Mouse (Mus musculus): ENCODE results near the gene Kif14. TPM values are rescaled to one million over a fixed set of nuclear protein-coding genes. Genes with fewer than 3 reads are reported as not detected.

Kif14 gene
- polyA plus RNA-seq, 1 experiment from 2014 or later = 12.8 TPM

DNA sequence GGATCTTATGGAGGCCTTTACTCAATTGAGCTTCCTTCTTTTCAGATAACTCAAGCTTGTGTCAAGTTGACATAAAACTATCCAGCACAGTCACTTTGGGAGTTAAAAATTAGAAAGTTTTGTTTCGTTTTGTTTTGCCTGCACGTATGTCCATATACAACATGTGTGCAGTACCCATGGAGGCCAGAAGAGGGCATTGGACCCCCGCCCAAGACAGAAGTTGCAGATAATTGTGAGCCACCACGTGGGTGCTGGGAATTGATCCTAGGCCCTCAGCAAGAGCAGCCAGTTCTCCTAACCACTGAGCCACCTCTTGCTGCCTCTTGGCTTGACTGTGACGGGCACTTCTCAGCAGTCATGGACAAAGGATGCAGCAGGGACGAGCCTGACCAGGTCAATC is 70.8 kb downstream of the Kif14 start:
- Histone ChIP-seq H3K4me3 (ENCODE audit: low read depth, low read length) (no peak overlapping the region), H3K36me3 (ENCODE audit: control insufficient read depth, insufficient read depth, low read length) (no peaks in the 10 kb centered on the region), H3K27ac (ENCODE audit: low read depth, low read length) (no peak overlapping the region), H3K9me3 (ENCODE audit: control insufficient read depth, low read length) (no peaks in the 10 kb centered on the region), H3K4me2 (ENCODE audit: low read depth, low read length, severe bottlenecking) (no peak overlapping the region), H3K9ac (ENCODE audit: low read length) (no peak overlapping the region), H3K27me3 (ENCODE audit: control insufficient read depth, insufficient read depth, low read length) (no peaks in the 10 kb centered on the region), H3K4me1 (replicated peaks; ENCODE audit: control insufficient read depth, insufficient read depth, low read length) (no peaks in the 10 kb centered on the region)
- ATAC-seq (replicated peaks; ENCODE audit: low FRiP score) = no peak
- WGBS = 92% methylated on average over 6 of the region's 6 CpGs
- DNase-seq (ENCODE audit: low spot score) = no peak

DNA sequence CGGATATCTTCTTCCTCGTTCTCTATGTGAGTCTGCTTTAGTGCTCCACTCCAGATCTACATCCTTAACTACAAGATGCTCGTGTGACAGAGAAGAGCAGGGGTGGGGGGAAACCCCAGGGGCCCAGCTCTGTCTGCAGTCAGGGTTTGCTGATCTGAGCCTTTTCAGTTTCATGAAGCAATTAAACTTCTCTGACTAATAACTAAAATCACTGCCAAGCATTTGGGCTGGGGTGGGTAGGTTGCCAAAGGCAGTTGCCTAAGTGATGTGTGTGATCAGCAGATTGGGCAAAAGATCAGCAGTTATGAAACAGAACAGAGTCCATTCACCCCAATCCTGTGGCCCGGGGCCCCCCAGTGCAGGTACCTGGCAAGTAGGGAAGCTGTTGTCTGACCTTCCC is 72.1 kb downstream of the Kif14 start:
- ATAC-seq (replicated peaks; ENCODE audit: low FRiP score) (no peak), DNase-seq (ENCODE audit: low spot score) (no peak)
- 95% methylated on average over 4 of the region's 4 CpGs for WGBS
- H3K36me3 ChIP-seq (ENCODE audit: control insufficient read depth, insufficient read depth, low read length) = no peaks in the 10 kb centered on the region
- no peaks in the 10 kb centered on the region for H3K4me1 ChIP-seq (replicated peaks; ENCODE audit: control insufficient read depth, insufficient read depth, low read length)
- no peaks in the 10 kb centered on the region for H3K27me3 ChIP-seq (ENCODE audit: control insufficient read depth, insufficient read depth, low read length)
- no peaks in the 10 kb centered on the region for H3K9me3 ChIP-seq (ENCODE audit: control insufficient read depth, low read length)
- H3K4me2 ChIP-seq (ENCODE audit: low read depth, low read length, severe bottlenecking) = no peak overlapping the region
- H3K9ac ChIP-seq (ENCODE audit: low read length) = no peak overlapping the region
- no peak overlapping the region for H3K27ac ChIP-seq (ENCODE audit: low read depth, low read length)
- no peak overlapping the region for H3K4me3 ChIP-seq (ENCODE audit: low read depth, low read length)

DNA sequence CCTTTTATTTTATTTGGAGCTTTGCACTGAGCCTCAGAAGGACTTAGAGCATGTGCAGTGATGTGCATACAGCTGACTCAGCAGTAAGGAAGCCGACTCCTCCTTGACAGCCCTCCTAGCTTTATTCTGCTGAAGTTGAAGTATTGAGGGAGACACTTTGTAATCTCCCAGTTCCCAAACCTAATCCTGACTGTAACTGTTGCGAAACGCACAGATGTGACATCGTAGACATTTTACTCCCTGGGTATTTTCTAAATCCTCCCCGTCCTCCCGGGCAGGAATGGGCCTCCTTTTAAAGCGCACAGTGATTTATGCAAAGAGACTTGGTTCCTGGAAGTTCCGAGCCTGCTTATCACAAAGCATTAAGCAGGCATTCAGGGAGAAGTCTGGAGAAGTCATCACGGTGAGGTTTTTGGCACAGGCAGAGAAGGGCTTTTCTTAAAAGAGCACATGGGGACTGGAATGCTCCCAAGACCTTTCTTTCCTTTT is 74.3 kb downstream of the Kif14 start:
- ATAC-seq (replicated peaks; ENCODE audit: low FRiP score) (no peak), DNase-seq (ENCODE audit: low spot score) (no peak)
- Histone ChIP-seq H3K27me3 (ENCODE audit: control insufficient read depth, insufficient read depth, low read length) (no peaks in the 10 kb centered on the region), H3K9me3 (ENCODE audit: control insufficient read depth, low read length) (no peaks in the 10 kb centered on the region), H3K4me3 (ENCODE audit: low read depth, low read length) (no peak overlapping the region), H3K36me3 (ENCODE audit: control insufficient read depth, insufficient read depth, low read length) (no peaks in the 10 kb centered on the region), H3K27ac (ENCODE audit: low read depth, low read length) (no peak overlapping the region), H3K9ac (ENCODE audit: low read length) (no peak overlapping the region), H3K4me2 (ENCODE audit: low read depth, low read length, severe bottlenecking) (no peak overlapping the region), H3K4me1 (replicated peaks; ENCODE audit: control insufficient read depth, insufficient read depth, low read length) (no peaks in the 10 kb centered on the region)
- 53% methylated on average over 9 of the region's 9 CpGs for WGBS

DNA sequence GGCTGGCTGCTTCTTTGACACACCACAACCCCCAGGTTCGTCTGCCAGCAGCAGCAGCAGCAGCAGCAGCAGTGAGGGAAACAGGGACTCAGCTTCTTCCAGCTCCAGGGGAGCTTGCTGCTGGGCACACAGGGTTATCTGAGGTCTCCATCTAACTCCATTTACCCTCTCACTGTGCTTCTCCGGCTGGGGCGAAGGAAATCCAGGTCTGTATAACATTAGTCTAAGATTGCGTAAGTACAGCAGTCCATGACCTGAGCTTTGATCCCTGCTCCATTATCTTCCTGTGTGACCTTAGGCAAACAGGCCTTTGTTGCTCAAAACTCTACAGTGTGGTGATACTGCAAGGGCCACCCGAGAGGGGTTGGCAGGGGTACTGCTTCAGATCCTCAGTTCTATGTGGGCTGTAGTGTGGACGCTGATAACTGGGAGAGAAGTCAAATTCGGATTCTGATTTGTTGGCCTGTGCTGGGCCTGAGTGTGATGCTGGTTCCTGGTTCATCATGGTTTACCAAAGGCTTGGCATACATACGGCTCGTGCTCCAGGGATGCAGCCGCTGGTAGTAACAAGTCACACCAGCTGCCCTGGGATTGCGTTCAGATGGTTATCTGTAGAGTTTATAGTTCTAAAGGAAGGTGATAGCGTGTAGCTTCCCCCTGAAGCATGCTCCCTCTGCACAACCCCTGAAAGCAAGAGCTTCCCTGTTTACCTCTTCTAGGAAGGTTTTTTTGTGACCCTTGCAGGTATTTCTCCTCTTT is 75.7 kb downstream of the Kif14 start:
- ATAC-seq (replicated peaks; ENCODE audit: low FRiP score) (no peak), DNase-seq (ENCODE audit: low spot score) (no peak)
- WGBS = 77% methylated on average over 12 of the region's 12 CpGs
- Histone ChIP-seq H3K36me3 (ENCODE audit: control insufficient read depth, insufficient read depth, low read length) (no peaks in the 10 kb centered on the region), H3K4me2 (ENCODE audit: low read depth, low read length, severe bottlenecking) (no peak overlapping the region), H3K4me1 (replicated peaks; ENCODE audit: control insufficient read depth, insufficient read depth, low read length) (no peaks in the 10 kb centered on the region), H3K9me3 (ENCODE audit: control insufficient read depth, low read length) (no peaks in the 10 kb centered on the region), H3K27me3 (ENCODE audit: control insufficient read depth, insufficient read depth, low read length) (no peaks in the 10 kb centered on the region), H3K4me3 (ENCODE audit: low read depth, low read length) (no peak overlapping the region), H3K27ac (ENCODE audit: low read depth, low read length) (no peak overlapping the region), H3K9ac (ENCODE audit: low read length) (no peak overlapping the region)

DNA sequence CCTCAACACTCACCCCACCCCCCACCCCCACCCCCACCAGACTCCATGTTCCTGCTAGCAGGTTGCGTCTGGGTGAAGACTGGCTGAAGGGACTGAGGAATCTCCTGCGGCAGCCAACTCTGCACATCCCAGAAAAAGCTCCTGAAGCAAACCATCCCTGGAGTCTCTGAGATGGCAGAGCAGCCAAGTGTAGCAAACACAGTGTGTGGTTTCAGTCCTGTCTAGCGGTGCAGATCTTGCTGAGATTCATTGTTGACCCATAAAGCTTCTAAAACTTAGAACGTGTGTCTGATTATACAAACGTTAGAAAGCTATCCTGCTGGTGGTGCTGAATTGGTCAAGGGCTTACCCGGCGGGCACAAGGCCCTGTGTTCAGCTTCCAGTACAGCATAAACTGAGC is 77.8 kb downstream of the Kif14 start:
- Histone ChIP-seq H3K27ac (ENCODE audit: low read depth, low read length) (no peak overlapping the region), H3K4me2 (ENCODE audit: low read depth, low read length, severe bottlenecking) (no peak overlapping the region), H3K4me3 (ENCODE audit: low read depth, low read length) (no peak overlapping the region), H3K9me3 (ENCODE audit: control insufficient read depth, low read length) (no peaks in the 10 kb centered on the region), H3K9ac (ENCODE audit: low read length) (no peak overlapping the region), H3K36me3 (ENCODE audit: control insufficient read depth, insufficient read depth, low read length) (no peaks in the 10 kb centered on the region), H3K27me3 (ENCODE audit: control insufficient read depth, insufficient read depth, low read length) (no peaks in the 10 kb centered on the region), H3K4me1 (replicated peaks; ENCODE audit: control insufficient read depth, insufficient read depth, low read length) (no peaks in the 10 kb centered on the region)
- no peak for ATAC-seq (replicated peaks; ENCODE audit: low FRiP score)
- no peak for DNase-seq (ENCODE audit: low spot score)
- WGBS = 58% methylated on average over 7 of the region's 7 CpGs

DNA sequence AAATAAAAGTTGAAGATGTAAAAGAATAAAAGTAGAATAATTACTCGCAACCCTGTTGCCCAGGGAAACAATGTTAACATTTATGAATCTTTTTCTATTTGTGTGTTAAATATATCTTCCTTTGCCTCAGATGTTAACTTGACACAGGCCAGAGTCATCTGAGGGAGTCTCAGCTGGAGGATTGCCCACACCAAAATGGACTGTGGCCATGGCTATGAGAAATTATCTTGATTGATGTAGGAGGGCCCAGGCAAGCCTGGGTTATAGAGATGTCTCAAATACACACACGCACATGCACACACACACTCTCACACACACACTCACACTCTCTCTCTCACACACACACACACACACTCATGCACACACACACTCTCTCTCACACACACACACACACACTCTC is 80.9 kb downstream of the Kif14 start:
- Histone ChIP-seq H3K4me1 (replicated peaks; ENCODE audit: control insufficient read depth, insufficient read depth, low read length) (no peaks in the 10 kb centered on the region), H3K4me2 (ENCODE audit: low read depth, low read length, severe bottlenecking) (no peak overlapping the region), H3K36me3 (ENCODE audit: control insufficient read depth, insufficient read depth, low read length) (no peaks in the 10 kb centered on the region), H3K9ac (ENCODE audit: low read length) (no peak overlapping the region), H3K27ac (ENCODE audit: low read depth, low read length) (no peak overlapping the region), H3K27me3 (ENCODE audit: control insufficient read depth, insufficient read depth, low read length) (no peaks in the 10 kb centered on the region), H3K9me3 (ENCODE audit: control insufficient read depth, low read length) (no peaks in the 10 kb centered on the region), H3K4me3 (ENCODE audit: low read depth, low read length) (no peak overlapping the region)
- WGBS = 87% methylated on average over 2 of the region's 2 CpGs
- ATAC-seq (replicated peaks; ENCODE audit: low FRiP score) (no peak), DNase-seq (ENCODE audit: low spot score) (no peak)

DNA sequence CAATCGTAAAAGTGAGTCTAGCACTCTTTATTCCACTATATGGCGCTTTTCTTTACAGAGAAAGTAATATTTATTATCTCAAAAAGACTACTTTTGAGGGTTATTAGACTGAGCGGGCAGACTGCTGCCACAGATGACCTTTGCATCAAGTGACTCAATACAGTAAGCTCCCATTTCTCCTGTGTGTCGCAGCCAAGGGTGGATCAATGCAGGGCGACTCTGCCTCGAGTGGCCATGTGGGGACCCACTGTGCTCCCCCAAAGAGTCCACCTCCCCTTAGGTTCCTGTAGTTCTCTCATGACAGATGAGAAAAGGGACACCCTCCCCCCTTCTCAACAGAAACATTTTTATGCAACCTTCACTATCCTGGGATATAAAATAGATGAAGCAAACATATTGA is 84.1 kb downstream of the Kif14 start:
- H3K4me1 ChIP-seq (replicated peaks; ENCODE audit: control insufficient read depth, insufficient read depth, low read length) = no peaks in the 10 kb centered on the region
- WGBS = 94% methylated on average over 6 of the region's 6 CpGs
- DNase-seq (ENCODE audit: low spot score) (no peak), ATAC-seq (replicated peaks; ENCODE audit: low FRiP score) (no peak)
- no peaks in the 10 kb centered on the region for H3K36me3 ChIP-seq (ENCODE audit: control insufficient read depth, insufficient read depth, low read length)
- H3K27ac ChIP-seq (ENCODE audit: low read depth, low read length) = no peak overlapping the region
- H3K9ac ChIP-seq (ENCODE audit: low read length) = no peak overlapping the region
- no peak overlapping the region for H3K4me2 ChIP-seq (ENCODE audit: low read depth, low read length, severe bottlenecking)
- no peaks in the 10 kb centered on the region for H3K9me3 ChIP-seq (ENCODE audit: control insufficient read depth, low read length)
- H3K27me3 ChIP-seq (ENCODE audit: control insufficient read depth, insufficient read depth, low read length) = no peaks in the 10 kb centered on the region
- no peak overlapping the region for H3K4me3 ChIP-seq (ENCODE audit: low read depth, low read length)

DNA sequence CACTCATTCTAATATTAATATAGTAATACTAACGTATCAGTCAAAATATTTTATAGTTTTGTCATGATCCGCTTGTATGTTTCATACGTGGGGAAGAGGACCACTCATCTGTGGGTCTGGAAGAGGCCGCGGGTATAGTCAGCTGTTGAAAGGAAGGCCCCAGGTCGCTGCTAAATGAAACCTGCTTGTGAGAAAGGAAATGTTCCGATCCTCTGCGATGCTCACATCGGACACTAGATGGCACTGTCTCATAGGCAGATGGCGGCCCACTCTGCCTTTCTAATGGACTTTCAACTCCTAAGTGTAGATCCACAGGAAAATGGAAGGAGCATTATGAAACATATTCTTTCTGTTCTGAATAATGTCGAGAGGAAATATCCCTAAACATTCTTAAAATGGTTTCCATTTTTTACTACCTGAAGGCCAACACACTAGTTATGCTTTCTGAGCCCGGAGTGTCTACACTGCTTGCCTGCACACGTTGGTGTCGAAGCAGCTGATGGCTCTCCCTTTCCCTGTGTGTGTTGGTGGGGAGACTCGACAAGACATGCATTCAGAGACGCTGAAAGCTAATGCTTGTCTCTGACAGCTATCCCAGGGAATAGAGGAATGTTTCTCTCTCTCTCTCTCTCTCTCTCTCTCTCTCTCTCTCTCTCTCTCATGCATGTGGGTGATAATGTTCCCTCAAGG is 84.9 kb downstream of the Kif14 start:
- Histone ChIP-seq H3K27ac (ENCODE audit: low read depth, low read length) (no peak overlapping the region), H3K36me3 (ENCODE audit: control insufficient read depth, insufficient read depth, low read length) (no peaks in the 10 kb centered on the region), H3K27me3 (ENCODE audit: control insufficient read depth, insufficient read depth, low read length) (no peaks in the 10 kb centered on the region), H3K4me1 (replicated peaks; ENCODE audit: control insufficient read depth, insufficient read depth, low read length) (no peaks in the 10 kb centered on the region), H3K4me2 (ENCODE audit: low read depth, low read length, severe bottlenecking) (no peak overlapping the region), H3K9ac (ENCODE audit: low read length) (no peak overlapping the region), H3K9me3 (ENCODE audit: control insufficient read depth, low read length) (no peaks in the 10 kb centered on the region), H3K4me3 (ENCODE audit: low read depth, low read length) (no peak overlapping the region)
- 28% methylated on average over 16 of the region's 16 CpGs for WGBS
- DNase-seq (ENCODE audit: low spot score) = peak; percentile 90
- ATAC-seq (replicated peaks; ENCODE audit: low FRiP score) = no peak; the same call in 1 of the 2 replicates

DNA sequence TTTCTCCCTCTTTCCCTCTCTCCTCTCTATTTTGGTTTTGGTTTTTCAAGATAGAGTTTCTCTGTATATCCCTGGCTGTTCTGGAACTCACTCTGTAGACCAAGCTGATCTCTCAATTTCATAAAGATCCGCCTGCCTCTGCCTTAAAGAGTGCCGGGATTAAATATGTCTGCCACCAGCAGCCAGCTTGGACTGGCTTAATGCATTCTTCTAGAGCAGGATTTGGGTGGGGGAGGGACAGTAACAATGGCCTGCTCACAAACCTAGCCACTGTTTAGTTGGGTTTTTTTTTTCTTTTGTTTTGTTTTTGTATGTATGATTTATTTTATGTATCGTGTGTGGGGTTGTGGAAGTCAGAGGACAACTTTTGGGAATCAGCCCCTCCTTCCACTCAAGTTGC is 88.5 kb downstream of the Kif14 start:
- Histone ChIP-seq H3K27ac (ENCODE audit: low read depth, low read length) (no peak overlapping the region), H3K36me3 (ENCODE audit: control insufficient read depth, insufficient read depth, low read length) (no peaks in the 10 kb centered on the region), H3K9ac (ENCODE audit: low read length) (no peak overlapping the region), H3K9me3 (ENCODE audit: control insufficient read depth, low read length) (no peaks in the 10 kb centered on the region), H3K4me3 (ENCODE audit: low read depth, low read length) (no peak overlapping the region), H3K4me2 (ENCODE audit: low read depth, low read length, severe bottlenecking) (no peak overlapping the region), H3K4me1 (replicated peaks; ENCODE audit: control insufficient read depth, insufficient read depth, low read length) (no peaks in the 10 kb centered on the region), H3K27me3 (ENCODE audit: control insufficient read depth, insufficient read depth, low read length) (no peaks in the 10 kb centered on the region)
- ATAC-seq (replicated peaks; ENCODE audit: low FRiP score) (no peak), DNase-seq (ENCODE audit: low spot score) (no peak)
- 89% methylated on average over 3 of the region's 3 CpGs for WGBS

Data from forebrain, embryonic 11.5 days (tissue).